11 mouse cellular contexts compared by ENCODE assay signal in genomic region chr4:88022623-88023022, GRCm38 (mm10). TPM values are rescaled to one million over a fixed set of nuclear protein-coding genes. Genes with fewer than 3 reads are reported as not detected.
DNase-seq lines count a peak whose midpoint lies in the region; ATAC-seq and TF ChIP-seq lines count a peak whose summit lies in the region.
"Had no signal": no experiment of that assay in that cellular context is flagged by ENCODE, and none has a peak within 500 bp of the region (broad histone marks: within the 10 kb centered on the region; RNA-seq: fewer than 3 reads in every experiment).

No protein-coding gene starts in this region.

- ATAC-seq in lung, postnatal 0 days: no peak
- ATAC-seq in monocyte, adult 5-6 weeks (replicated peaks; ENCODE audit: insufficient number of reproducible peaks, low FRiP score, low TSS enrichment, poor library complexity, severe bottlenecking): no peak

- H3K9me3 ChIP-seq in lung, postnatal 0 days (ENCODE audit: low read length): no peaks in the 10 kb centered on the region
- no peaks in the 10 kb centered on the region for H3K9me3 ChIP-seq in ES-E14 (ENCODE audit: control insufficient read depth, insufficient read depth, low read depth, low read length)
- H3K9me3 ChIP-seq: limb, embryonic 15.5 days had no signal

- no peaks in the 10 kb centered on the region for H3K27me3 ChIP-seq in lung, postnatal 0 days (replicated peaks; ENCODE audit: insufficient read depth, low read length)
- H3K27me3 ChIP-seq: limb, embryonic 15.5 days had no signal

- TF ChIP-seq CTCF in lung, postnatal 0 days (IDR thresholded peaks at IDR 0.05): peak; percentile 61

- DNase-seq in heart, adult 11 months: peak; percentile 33
- no peak for DNase-seq in heart, adult 9 months (ENCODE audit: low spot score in 2 of 2)
- DNase-seq in lung, postnatal 0 days (ENCODE audit: low spot score): no peak
- no peak for DNase-seq in lung, adult 18-20 months
- DNase-seq in ES-E14 (ENCODE audit: low read depth, low spot score): no peak
- DNase-seq in retina, embryonic 14.5 days (ENCODE audit: low spot score): peak; percentile 22
- no peak for DNase-seq in right cerebral cortex, postnatal 4 days
- DNase-seq: heart, postnatal 4 days; layer of hippocampus, adult 9-11 months had no signal

- in situ Hi-C loops in ES-E14 (cut with MboI; ENCODE audit: low sequenced_read_pairs in 2 of 2, unreplicated experiment in 2 of 2): loop anchor here in 1 of 2 experiments (10.0 kb wide), 1 partner anchor 658 kb away; no protein-coding TSS in a partner anchor

- no peak overlapping the region for H3K9ac ChIP-seq in lung, postnatal 0 days (replicated peaks; ENCODE audit: low read depth)
- H3K9ac ChIP-seq in ES-E14 (ENCODE audit: insufficient read depth, low read depth, low read length, poor library complexity, severe bottlenecking): no peak overlapping the region
- H3K9ac ChIP-seq: limb, embryonic 15.5 days had no signal

- H3K27ac ChIP-seq in lung, postnatal 0 days (ENCODE audit: low read length): no peak overlapping the region
- H3K27ac ChIP-seq in ES-E14 (ENCODE audit: insufficient read depth, low read depth, low read length, poor library complexity, severe bottlenecking): no peak overlapping the region
- H3K27ac ChIP-seq: limb, embryonic 15.5 days had no signal

- 11% methylated on average over 1 of the region's 1 CpGs for WGBS in lung, postnatal 0 days

- no peaks in the 10 kb centered on the region for H3K36me3 ChIP-seq in lung, postnatal 0 days (ENCODE audit: insufficient read depth, low read length)
- H3K36me3 ChIP-seq in ES-E14 (ENCODE audit: control insufficient read depth, insufficient read depth, low read length, poor library complexity, severe bottlenecking): no peaks in the 10 kb centered on the region

- TF ChIP-seq EP300 in lung, postnatal 0 days (IDR thresholded peaks at IDR 0.05): no peak

- H3K4me2 ChIP-seq in lung, postnatal 0 days (replicated peaks; ENCODE audit: low read depth, low read length): no peak overlapping the region
- H3K4me2 ChIP-seq: limb, embryonic 15.5 days had no signal

- no peak overlapping the region for H3K4me3 ChIP-seq in lung, postnatal 0 days (ENCODE audit: low read depth, low read length)
- H3K4me3 ChIP-seq in ES-E14 (ENCODE audit: insufficient read depth in 1 of 2, low read depth in 1 of 2, low read length in 2 of 2, poor library complexity in 1 of 2, severe bottlenecking in 1 of 2): no peak overlapping the region
- H3K4me3 ChIP-seq: limb, embryonic 15.5 days had no signal

- no peaks in the 10 kb centered on the region for H3K4me1 ChIP-seq in lung, postnatal 0 days (ENCODE audit: insufficient read depth, low read depth, low read length)
- no peaks in the 10 kb centered on the region for H3K4me1 ChIP-seq in ES-E14 (ENCODE audit: control insufficient read depth in 2 of 2, insufficient read depth in 2 of 2, low read length in 2 of 2, poor library complexity in 1 of 2)

TF ChIP-seq in ES-E14, 5 proteins besides CTCF, POLR2A, EP300 and RAD21:
- TF ChIP-seq ZNF384 (IDR thresholded peaks at IDR 0.05; ENCODE audit: low read depth, low read length): peak; percentile 84
- peak; percentile 23; the same call in 1 of the 2 replicates for TF ChIP-seq ZC3H11A (IDR thresholded peaks at IDR 0.05; ENCODE audit: borderline replicate concordance, low read depth, low read length)
- no peak for TF ChIP-seq MAFK (IDR thresholded peaks at IDR 0.05; ENCODE audit: insufficient read depth, low read depth, low read length)
TF ChIP-seq in ES-E14: peak in this region for 2.

RNA-seq across cellular contexts. Expression of gene Mllt3, which starts 10.5 kb away (rescaled TPM):
- 32.7 and 37.0 TPM in 2 replicates for polyA plus RNA-seq in lung, postnatal 0 days (2015; fragmentation: Nextera tagmentation; extraction: Ambion mirVana)
- 10.0 and 11.1 TPM in 2 replicates for total RNA-seq in ES-E14 (2012; rRNA removed)
- 13.2 to 52.2 TPM (median 41.9 TPM) in 3 replicates for total RNA-seq in monocyte, adult 5-6 weeks (2017)

Comparison
In these comparisons a context has a peak if more than half of its experiments do, and no peak if none do; other contexts are left out.
1. DNase-seq: peak in heart, adult 11 months (single experiment) and retina, embryonic 14.5 days (single experiment); none in heart, adult 9 months (0 of 2), lung, postnatal 0 days (single experiment), lung, adult 18-20 months (0 of 2), ES-E14 (single experiment) and right cerebral cortex, postnatal 4 days (single experiment).